Mouse (Mus musculus) liver, adult 2 months (tissue): Measurements from ENCODE around the gene Tmeff1.

Experiments used
- CTCF ChIP-seq: fragments of 200-500 bp; IDR thresholded peaks from 2 replicates; pipeline ENCODE4 v1.5.1; 2011; ENCODE audit warnings: low read depth, low read length, control low read depth
- POLR2A ChIP-seq: fragments of 200-500 bp; IDR thresholded peaks from 2 replicates; pipeline ENCODE4 v1.6.1; 2011; ENCODE audit warnings: low read length, control low read depth; ENCODE audit not compliant: insufficient read depth; ENCODE audit errors: extremely low read depth

- TF ChIP-seq POLR2A (no peak), CTCF (no peak)
Observed at GRCm38 (mm10) chr4:48584421-48585240, at the start of gene Tmeff1.
